Mouse (Mus musculus) erythroblast, embryonic 14.5 days (primary cell): ENCODE results near the gene Alg12.

Experiments used
- GATA1 ChIP-seq: IDR thresholded peaks from 2 replicates; pipeline ENCODE4 v1.6.1; 2012; ENCODE audit warnings: low read length, inconsistent platforms, mixed read lengths
- TAL1 ChIP-seq: IDR thresholded peaks from 3 replicates; pipeline ENCODE4 v1.6.1; 2012; ENCODE audit warnings: low read length, inconsistent platforms, mixed read lengths

GRCm38 (mm10) chr15:88768537-88768936, 50.6 kb downstream of the Alg12 start:
- TF ChIP-seq GATA1 (no peak), TAL1 (no peak)
